Mouse (Mus musculus) MEL (cell line): ENCODE data around the gene Ccdc182. TPM values are rescaled to one million over a fixed set of nuclear protein-coding genes. Genes with fewer than 3 reads are reported as not detected.

Experiments used
- DNase-seq: peaks from one replicate; pipeline ENCODE4 v3.0.0; 2011; ENCODE audit warnings: low read depth, low spot score
- H3K27ac ChIP-seq: 2 replicates; pipeline ENCODE4 v1.5.1; 2012; ENCODE audit warnings: low read depth, mild to moderate bottlenecking, control low read depth, low read length, moderate library complexity; ENCODE audit not compliant: control insufficient read depth
- H3K27me3 ChIP-seq, 2 experiments: fragments of 150-350 bp in 1 of 2; sonication (generic) in 1 of 2; 2 replicates each; pipeline ENCODE4 v1.6.1; 2012; ENCODE audit warnings: low read length in 2 of 2, mild to moderate bottlenecking in 2 of 2, improper control_type of control experiment in 1 of 2, moderate library complexity in 1 of 2; ENCODE audit not compliant: insufficient read depth in 2 of 2, control insufficient read depth in 1 of 2
- H3K36me3 ChIP-seq, 2 experiments: 2 replicates each; pipeline ENCODE4 v1.6.1; 2012 to 2014; ENCODE audit warnings: low read length in 2 of 2, improper control_type of control experiment in 1 of 2, inconsistent platforms in 1 of 2, mild to moderate bottlenecking in 1 of 2; ENCODE audit not compliant: insufficient read depth in 2 of 2, control insufficient read depth in 1 of 2
- H3K4me1 ChIP-seq, 2 experiments: fragments of 150-350 bp in 1 of 2; sonication (generic) in 1 of 2; 2 replicates each; pipeline ENCODE4 v1.6.1; 2012; ENCODE audit warnings: low read length in 2 of 2, improper control_type of control experiment in 1 of 2, mild to moderate bottlenecking in 1 of 2; ENCODE audit not compliant: insufficient read depth in 2 of 2, control insufficient read depth in 1 of 2
- H3K4me3 ChIP-seq, 2 experiments: fragments of 150-350 bp in 1 of 2; sonication (generic) in 1 of 2; 2 replicates each; pipeline ENCODE4 v1.5.1; 2012; ENCODE audit warnings: low read depth in 2 of 2, low read length in 2 of 2, mild to moderate bottlenecking in 2 of 2, moderate library complexity in 2 of 2, control low read depth in 1 of 2, improper control_type of control experiment in 1 of 2; ENCODE audit not compliant: control insufficient read depth in 1 of 2, insufficient read depth in 1 of 2
- H3K79me2 ChIP-seq: 2 replicates; pipeline ENCODE4 v1.6.1; 2012; ENCODE audit warnings: mild to moderate bottlenecking, low read length, moderate library complexity; ENCODE audit not compliant: control insufficient read depth, poor library complexity, insufficient read depth
- H3K9ac ChIP-seq: 2 replicates; pipeline ENCODE4 v1.6.1; 2012; ENCODE audit warnings: low read depth, mild to moderate bottlenecking, control low read depth, low read length, moderate library complexity; ENCODE audit not compliant: control insufficient read depth, poor library complexity, severe bottlenecking
- H3K9me3 ChIP-seq: fragments of 150-350 bp; sonication (generic); replicated peaks from 2 replicates; pipeline ENCODE4 v1.6.1; 2012; ENCODE audit warnings: mild to moderate bottlenecking, low read length, improper control_type of control experiment, moderate library complexity; ENCODE audit not compliant: insufficient read depth
- BHLHE40 ChIP-seq: IDR thresholded peaks from 2 replicates; pipeline ENCODE4 v1.6.1; 2012; ENCODE audit warnings: low read depth, mild to moderate bottlenecking, inconsistent platforms, low read length, improper control_type of control experiment, borderline replicate concordance
- CHD1 ChIP-seq: IDR thresholded peaks from 2 replicates; pipeline ENCODE4 v1.6.1; 2012; ENCODE audit warnings: low read depth, mild to moderate bottlenecking, inconsistent platforms, low read length, improper control_type of control experiment
- CHD2 ChIP-seq: IDR thresholded peaks from 2 replicates; pipeline ENCODE4 v1.6.1; 2011; ENCODE audit warnings: low read length, improper control_type of control experiment
- E2F4 ChIP-seq: IDR thresholded peaks from 2 replicates; pipeline ENCODE4 v1.6.1; 2011; ENCODE audit warnings: low read depth, low read length, improper control_type of control experiment, borderline replicate concordance
- ELF1 ChIP-seq: IDR thresholded peaks from 2 replicates; pipeline ENCODE4 v1.6.1; 2014; ENCODE audit warnings: low read depth, mild to moderate bottlenecking, inconsistent platforms, low read length, improper control_type of control experiment, moderate library complexity
- EP300 ChIP-seq, 2 experiments: IDR thresholded peaks; 2 replicates each; pipeline ENCODE4 v1.6.1; 2011; ENCODE audit warnings: improper control_type of control experiment in 2 of 2, low read length in 2 of 2, low read depth in 1 of 2, mild to moderate bottlenecking in 1 of 2
- ETS1 ChIP-seq: IDR thresholded peaks from 2 replicates; pipeline ENCODE4 v1.6.1; 2012; ENCODE audit warnings: low read depth, mild to moderate bottlenecking, inconsistent platforms, low read length, improper control_type of control experiment, moderate library complexity
- GABPA ChIP-seq: IDR thresholded peaks from 2 replicates; pipeline ENCODE4 v1.6.1; 2012; ENCODE audit warnings: low read depth, mild to moderate bottlenecking, inconsistent platforms, low read length, improper control_type of control experiment, moderate library complexity
- GATA1 ChIP-seq: IDR thresholded peaks from 2 replicates; pipeline ENCODE4 v1.6.1; 2011; ENCODE audit warnings: low read depth, low read length, improper control_type of control experiment
- HCFC1 ChIP-seq: IDR thresholded peaks from 2 replicates; pipeline ENCODE4 v1.6.1; 2012; ENCODE audit warnings: low read depth, mild to moderate bottlenecking, inconsistent platforms, low read length, improper control_type of control experiment, moderate library complexity
- KAT2A ChIP-seq: conservative IDR thresholded peaks from 2 replicates; pipeline ENCODE4 v1.6.1; 2012; ENCODE audit warnings: low read depth, low read length, improper control_type of control experiment, inconsistent platforms
- MAFK ChIP-seq: IDR thresholded peaks from 2 replicates; pipeline ENCODE4 v1.6.1; 2011; ENCODE audit warnings: low read depth, mild to moderate bottlenecking, low read length, improper control_type of control experiment, borderline replicate concordance
- MAZ ChIP-seq: IDR thresholded peaks from 2 replicates; pipeline ENCODE4 v1.6.1; 2012; ENCODE audit warnings: low read depth, mild to moderate bottlenecking, inconsistent platforms, low read length, improper control_type of control experiment
- MEF2A ChIP-seq: IDR thresholded peaks from 2 replicates; pipeline ENCODE4 v1.6.1; 2014; ENCODE audit warnings: low read depth, mild to moderate bottlenecking, inconsistent platforms, low read length, improper control_type of control experiment; ENCODE audit not compliant: poor library complexity, insufficient replicate concordance, severe bottlenecking; ENCODE audit errors: extremely low read depth
- MXI1 ChIP-seq: IDR thresholded peaks from 2 replicates; pipeline ENCODE4 v1.6.1; 2011; ENCODE audit warnings: mild to moderate bottlenecking, low read depth, low read length, improper control_type of control experiment
- MYB ChIP-seq: IDR thresholded peaks from 2 replicates; pipeline ENCODE4 v1.6.1; 2011; ENCODE audit warnings: mild to moderate bottlenecking, low read depth, low read length, improper control_type of control experiment
- MYC ChIP-seq: IDR thresholded peaks from 2 replicates; pipeline ENCODE4 v1.6.1; 2011; ENCODE audit warnings: low read depth, mild to moderate bottlenecking, low read length, improper control_type of control experiment, moderate library complexity
- NELFE ChIP-seq: IDR thresholded peaks from 2 replicates; pipeline ENCODE4 v1.6.1; 2011; ENCODE audit warnings: low read depth, low read length, improper control_type of control experiment
- NRF1 ChIP-seq: IDR thresholded peaks from 2 replicates; pipeline ENCODE4 v1.6.1; 2014; ENCODE audit warnings: low read depth, mild to moderate bottlenecking, inconsistent platforms, low read length, improper control_type of control experiment, moderate library complexity; ENCODE audit not compliant: poor library complexity, insufficient read depth, severe bottlenecking
- POLR2A ChIP-seq, 2 experiments: IDR thresholded peaks; 2 replicates each; pipeline ENCODE4 v1.6.1; 2011 to 2012; ENCODE audit warnings: low read length in 2 of 2, mild to moderate bottlenecking in 2 of 2, control low read depth in 1 of 2, improper control_type of control experiment in 1 of 2, low read depth in 1 of 2, moderate library complexity in 1 of 2; ENCODE audit not compliant: control insufficient read depth in 1 of 2, insufficient read depth in 1 of 2, poor library complexity in 1 of 2
- RCOR1 ChIP-seq: IDR thresholded peaks from 2 replicates; pipeline ENCODE4 v1.6.1; 2012; ENCODE audit warnings: low read depth, mild to moderate bottlenecking, inconsistent platforms, low read length, improper control_type of control experiment
- SIN3A ChIP-seq: IDR thresholded peaks from 2 replicates; pipeline ENCODE4 v1.6.1; 2012; ENCODE audit warnings: low read length, improper control_type of control experiment, inconsistent platforms
- SMC3 ChIP-seq: IDR thresholded peaks from 2 replicates; pipeline ENCODE4 v1.6.1; 2011; ENCODE audit warnings: low read depth, low read length, improper control_type of control experiment
- TBP ChIP-seq: IDR thresholded peaks from 2 replicates; pipeline ENCODE4 v1.8.0; 2011; ENCODE audit warnings: low read depth, low read length, improper control_type of control experiment
- TCF12 ChIP-seq: IDR thresholded peaks from 2 replicates; pipeline ENCODE4 v1.6.1; 2014; ENCODE audit warnings: low read depth, mild to moderate bottlenecking, inconsistent platforms, low read length, improper control_type of control experiment, moderate library complexity
- UBTF ChIP-seq: IDR thresholded peaks from 2 replicates; pipeline ENCODE4 v1.6.1; 2012; ENCODE audit warnings: low read depth, mild to moderate bottlenecking, inconsistent platforms, low read length, improper control_type of control experiment, moderate library complexity, borderline replicate concordance; ENCODE audit not compliant: insufficient read depth
- USF2 ChIP-seq, 2 experiments: IDR thresholded peaks; 2 replicates each; pipeline ENCODE4 v1.6.1; 2011 to 2012; ENCODE audit warnings: improper control_type of control experiment in 2 of 2, low read length in 2 of 2, borderline replicate concordance in 1 of 2, inconsistent platforms in 1 of 2, low read depth in 1 of 2, mild to moderate bottlenecking in 1 of 2; ENCODE audit not compliant: insufficient read depth in 1 of 2
- ZC3H11A ChIP-seq: IDR thresholded peaks from 2 replicates; pipeline ENCODE4 v1.6.1; 2012; ENCODE audit warnings: low read depth, mild to moderate bottlenecking, inconsistent platforms, low read length, improper control_type of control experiment
- ZMIZ1 ChIP-seq: IDR thresholded peaks from 2 replicates; pipeline ENCODE4 v1.6.1; 2012; ENCODE audit warnings: low read depth, mild to moderate bottlenecking, inconsistent platforms, low read length, improper control_type of control experiment, moderate library complexity
- ZNF384 ChIP-seq: IDR thresholded peaks from 2 replicates; pipeline ENCODE4 v1.6.1; 2012; ENCODE audit warnings: low read depth, mild to moderate bottlenecking, inconsistent platforms, low read length, improper control_type of control experiment
- polyA plus RNA-seq, 2 experiments: library from polyadenylated mRNA; stranded (reverse) in 1 of 2; unstranded in 1 of 2; fragments of >175 nt in 1 of 2; fragments of >200 nt in 1 of 2; gene quantifications; 2 replicates each; pipeline versions ENCODE4 v1.2.1 to v1.2.4; 2012; ENCODE audit warnings: low replicate concordance in 2 of 2, low read depth in 1 of 2; ENCODE audit not compliant: insufficient read length in 2 of 2, insufficient read depth in 1 of 2, missing spikeins in 1 of 2
- total RNA-seq: library from RNA; depleted of rRNA; stranded (reverse); fragments of 300-350 nt; gene quantifications from 2 replicates; pipeline ENCODE4 v1.2.3, GENCODE M21; 2012

Gene Ccdc182
- total and polyA plus RNA-seq, 3 experiments, result not detected

DNA sequence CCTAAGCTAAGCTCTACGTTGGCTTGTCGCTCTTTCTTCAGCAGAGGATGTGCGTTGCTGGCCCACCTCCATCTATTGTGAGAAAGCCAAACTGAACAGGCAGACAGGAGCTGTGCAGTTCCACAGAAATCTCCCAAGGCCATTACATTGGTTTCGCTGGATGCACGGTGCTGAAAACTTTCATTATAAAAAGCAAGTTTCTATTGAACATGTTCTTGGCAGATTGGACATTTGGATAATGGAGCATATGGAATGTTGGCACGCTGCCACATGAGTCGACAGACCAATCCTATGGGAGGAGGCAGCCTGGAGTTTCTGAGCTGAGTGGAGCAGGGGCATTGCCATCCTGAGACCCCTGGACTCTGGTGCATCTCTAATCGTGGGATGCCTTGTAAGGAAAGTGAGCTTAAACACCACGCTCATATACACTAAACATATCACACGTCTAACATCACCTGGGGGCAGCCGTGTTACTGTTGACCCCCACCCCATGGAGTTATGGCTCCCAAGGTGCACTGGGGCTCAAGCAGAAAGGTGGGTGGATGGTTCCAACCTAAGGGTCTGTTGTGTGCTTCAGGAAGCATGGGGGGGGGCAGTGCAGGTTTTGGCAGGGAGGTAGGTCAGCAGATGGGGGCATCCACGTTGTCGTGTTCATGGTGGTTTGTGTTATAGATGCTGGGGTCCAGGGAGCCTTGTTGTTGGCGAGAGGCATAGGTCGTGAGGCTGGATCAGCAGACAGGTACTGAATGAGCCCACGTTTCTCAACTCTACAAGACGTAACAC lies 35.1 kb downstream of the Ccdc182 start:
- Histone ChIP-seq H3K27me3 (peaks cover 0 to 1% of the 10 kb centered on the region in 2 experiments; a peak in 3 of 4 replicates), H3K9ac (no peak overlapping the region), H3K4me3 (no peak overlapping the region), H3K4me1 (no peaks in the 10 kb centered on the region), H3K9me3 (no peaks in the 10 kb centered on the region), H3K27ac (no peak overlapping the region), H3K36me3 (no peaks in the 10 kb centered on the region), H3K79me2 (no peaks in the 10 kb centered on the region)
- no peak for DNase-seq
- TF ChIP-seq BHLHE40, result no peak
- no peak for TF ChIP-seq HCFC1
- TF ChIP-seq CHD1, result no peak
- TF ChIP-seq USF2 (IDR thresholded peaks at IDR 0.05; ENCODE audit: borderline replicate concordance in 1 of 2, insufficient read depth in 1 of 2, low read depth in 1 of 2, low read length in 2 of 2), result no peak
- no peak for TF ChIP-seq NRF1
- TF ChIP-seq ZC3H11A, result no peak
- TF ChIP-seq UBTF, result no peak
- no peak for TF ChIP-seq KAT2A
- no peak for TF ChIP-seq TBP
- no peak for TF ChIP-seq ETS1
- no peak for TF ChIP-seq MYC
- no peak for TF ChIP-seq MEF2A
- TF ChIP-seq MYB, result no peak
- TF ChIP-seq MXI1, result no peak
- no peak for TF ChIP-seq EP300 (IDR thresholded peaks at IDR 0.05; ENCODE audit: low read depth in 1 of 2, low read length in 2 of 2)
- TF ChIP-seq ZMIZ1, result no peak
- TF ChIP-seq RCOR1, result no peak

DNA sequence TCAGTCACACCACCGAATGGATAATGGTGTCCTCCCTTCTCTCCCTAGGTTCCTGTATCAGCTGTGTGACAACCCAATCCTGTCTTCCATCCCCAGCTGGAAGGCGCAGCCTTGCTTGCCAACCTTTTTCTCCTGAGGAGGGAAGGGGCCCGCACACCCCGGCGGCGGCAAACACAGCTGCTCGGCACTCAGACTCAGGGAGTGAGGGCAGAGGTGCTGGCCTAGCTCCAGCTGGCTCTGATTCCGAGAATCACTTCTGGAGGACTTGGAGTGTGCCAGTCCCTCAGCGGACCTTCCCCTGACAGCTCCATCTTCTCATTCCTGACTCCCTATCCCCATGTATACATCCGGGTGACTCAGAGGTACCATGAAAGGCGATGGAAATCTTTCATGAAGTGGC lies 36.9 kb downstream of the Ccdc182 start:
- Histone ChIP-seq H3K9ac (no peak overlapping the region), H3K4me1 (no peaks in the 10 kb centered on the region), H3K9me3 (no peaks in the 10 kb centered on the region), H3K79me2 (no peaks in the 10 kb centered on the region), H3K4me3 (no peak overlapping the region), H3K36me3 (no peaks in the 10 kb centered on the region), H3K27ac (no peak overlapping the region), H3K27me3 (peaks cover 0 to 1% of the 10 kb centered on the region in 2 experiments; a peak in 2 of 4 replicates)
- no peak for DNase-seq
- no peak for TF ChIP-seq GABPA
- TF ChIP-seq ELF1, result no peak
- TF ChIP-seq MAFK, result no peak
- no peak for TF ChIP-seq ETS1
- TF ChIP-seq SIN3A, result no peak
- no peak for TF ChIP-seq TCF12
- no peak for TF ChIP-seq POLR2A (IDR thresholded peaks at IDR 0.05; ENCODE audit: control insufficient read depth in 1 of 2, insufficient read depth in 1 of 2, low read depth in 1 of 2, low read length in 2 of 2, poor library complexity in 1 of 2)
- TF ChIP-seq MYB, result no peak
- no peak for TF ChIP-seq GATA1
- no peak for TF ChIP-seq ZNF384
- TF ChIP-seq E2F4, result no peak
- TF ChIP-seq CHD2, result no peak
- TF ChIP-seq SMC3, result no peak
- no peak for TF ChIP-seq ZC3H11A
- no peak for TF ChIP-seq MAZ
- TF ChIP-seq BHLHE40, result no peak
- TF ChIP-seq NELFE, result no peak
- TF ChIP-seq NRF1, result no peak
- TF ChIP-seq USF2 (IDR thresholded peaks at IDR 0.05; ENCODE audit: borderline replicate concordance in 1 of 2, insufficient read depth in 1 of 2, low read depth in 1 of 2, low read length in 2 of 2), result no peak
